In genomic region chr7:57701046-57701445, GRCm38 (mm10) we compare ENCODE assay signal across 14 mouse cellular contexts.
DNase-seq lines count a peak whose midpoint lies in the region; ATAC-seq lines count a peak whose summit lies in the region.
"Had no signal": no experiment of that assay in that cellular context is flagged by ENCODE, and none has a peak within 500 bp of the region (broad histone marks: within the 10 kb centered on the region; RNA-seq: fewer than 3 reads in every experiment).

No protein-coding gene starts in this region.

- H3K27ac ChIP-seq in heart, embryonic 16.5 days (ENCODE audit: low read length) = peak overlapping the region; percentile 78
- H3K27ac ChIP-seq: embryonic facial prominence, embryonic 10.5 days; hindbrain, embryonic 13.5 days; liver, embryonic 14.5 days; macrophage had no signal

- peaks cover 15% of the 10 kb centered on the region for H3K4me1 ChIP-seq in heart, embryonic 16.5 days (ENCODE audit: control insufficient read depth, insufficient read depth, low read length)
- H3K4me1 ChIP-seq: embryonic facial prominence, embryonic 10.5 days had no signal

- H3K4me2 ChIP-seq in heart, embryonic 16.5 days (ENCODE audit: low read depth, low read length) = no peak overlapping the region
- H3K4me2 ChIP-seq: hindbrain, embryonic 13.5 days had no signal

- H3K36me3 ChIP-seq in heart, embryonic 16.5 days (ENCODE audit: control insufficient read depth, insufficient read depth) = no peaks in the 10 kb centered on the region
- H3K36me3 ChIP-seq: embryonic facial prominence, embryonic 10.5 days; hindbrain, embryonic 13.5 days had no signal

- no peaks in the 10 kb centered on the region for H3K27me3 ChIP-seq in heart, embryonic 16.5 days (ENCODE audit: control insufficient read depth, insufficient read depth, low read length)
- H3K27me3 ChIP-seq: hindbrain, embryonic 13.5 days had no signal

- no peaks in the 10 kb centered on the region for H3K9me3 ChIP-seq in heart, embryonic 16.5 days (replicated peaks; ENCODE audit: control insufficient read depth, low read length)
- H3K9me3 ChIP-seq: embryonic facial prominence, embryonic 10.5 days; hindbrain, embryonic 13.5 days had no signal

- ATAC-seq in heart, embryonic 16.5 days (replicated peaks; ENCODE audit: extremely low read depth, insufficient read depth, low FRiP score) = no peak
- ATAC-seq: activated CD4-positive, CD25-positive, alpha-beta regulatory T cell, adult 4 months had no signal

- DNase-seq in adrenal gland, adult (ENCODE audit: inconsistent age in 2 of 2, low spot score in 1 of 2) = peak; percentile 30 to 74
- DNase-seq in adrenal gland, postnatal 4 days (ENCODE audit: low spot score in 2 of 2) = no peak
- peak; percentile 17 for DNase-seq in kidney, postnatal 10 days
- DNase-seq in kidney, adult 18-20 months = no peak
- DNase-seq in adrenal gland, postnatal 14 days = peak; percentile 19
- no peak for DNase-seq in spleen, adult 18-20 months
- no peak for DNase-seq in gastrocnemius, adult 18-20 months (ENCODE audit: low spot score)
- DNase-seq: thymus, postnatal 25 days had no signal

- no peak overlapping the region for H3K9ac ChIP-seq in heart, embryonic 16.5 days (ENCODE audit: low read length)
- H3K9ac ChIP-seq: hindbrain, embryonic 13.5 days; liver, embryonic 14.5 days had no signal

- H3K4me3 ChIP-seq in heart, embryonic 16.5 days (ENCODE audit: low read length) = no peak overlapping the region
- H3K4me3 ChIP-seq: embryonic facial prominence, embryonic 10.5 days; hindbrain, embryonic 13.5 days had no signal

Comparison
In these comparisons a context has a peak if more than half of its experiments do, and no peak if none do; other contexts are left out.
1. DNase-seq: peak in adrenal gland, adult (2 of 2), kidney, postnatal 10 days (single experiment) and adrenal gland, postnatal 14 days (single experiment); none in adrenal gland, postnatal 4 days (0 of 2), kidney, adult 18-20 months (single experiment), spleen, adult 18-20 months (0 of 2) and gastrocnemius, adult 18-20 months (single experiment).